Mouse (Mus musculus) thymus, postnatal 36 days (tissue): ENCODE measurements around the gene 1110002E22Rik.

Experiments used
- DNase-seq, 2 experiments: peaks; one replicate each; pipeline ENCODE4 v3.0.0; 2022; ENCODE audit warnings: mixed read lengths in 2 of 2

Gene 1110002E22Rik

DNA sequence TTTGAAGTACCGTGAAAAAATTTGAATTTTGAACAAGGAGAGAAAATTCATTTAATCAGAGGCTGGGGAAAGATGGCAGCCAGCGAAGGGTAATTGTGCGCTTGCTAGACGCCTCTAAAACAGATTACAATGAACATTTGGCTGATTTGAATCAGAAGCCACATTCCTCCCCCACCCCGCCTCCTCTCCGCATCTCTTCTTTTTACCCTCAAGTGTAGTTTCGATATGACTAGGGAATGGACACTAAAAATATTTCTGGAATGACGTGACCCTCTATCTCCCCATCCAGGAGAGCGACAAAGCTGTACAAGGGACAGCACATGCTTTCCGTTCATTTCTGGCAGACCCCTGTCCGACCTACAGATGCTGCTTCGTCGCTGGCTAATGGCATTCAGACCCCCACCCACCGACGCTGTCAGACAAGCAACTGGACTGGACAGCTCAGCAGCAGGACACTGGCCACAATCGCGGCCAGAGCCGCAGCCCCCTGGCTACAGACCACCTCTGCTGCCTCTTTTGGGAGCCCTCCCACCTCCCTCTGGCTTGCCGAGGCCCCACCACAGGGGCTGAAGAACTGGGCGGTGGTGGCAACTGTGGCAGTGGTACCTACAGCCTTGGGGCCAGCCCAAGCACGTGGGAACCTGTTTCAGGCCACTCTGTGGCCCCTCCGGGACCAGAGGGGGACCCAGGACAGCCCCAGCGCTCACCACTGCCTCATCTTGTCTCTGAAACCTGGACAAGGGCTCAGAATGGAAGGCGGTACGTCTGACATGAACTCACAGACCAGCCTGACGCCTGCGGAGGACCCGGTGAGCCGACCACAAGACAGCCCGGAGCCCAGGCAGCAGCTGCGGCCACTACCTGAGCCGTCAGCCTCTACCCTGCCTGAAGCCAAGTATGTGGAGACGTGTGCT is at the start of gene 1110002E22Rik:
TSS of gene 1110002E22Rik (plus strand) at position 321 of the 914 bp plus-strand sequence.
- no peak for DNase-seq

DNA sequence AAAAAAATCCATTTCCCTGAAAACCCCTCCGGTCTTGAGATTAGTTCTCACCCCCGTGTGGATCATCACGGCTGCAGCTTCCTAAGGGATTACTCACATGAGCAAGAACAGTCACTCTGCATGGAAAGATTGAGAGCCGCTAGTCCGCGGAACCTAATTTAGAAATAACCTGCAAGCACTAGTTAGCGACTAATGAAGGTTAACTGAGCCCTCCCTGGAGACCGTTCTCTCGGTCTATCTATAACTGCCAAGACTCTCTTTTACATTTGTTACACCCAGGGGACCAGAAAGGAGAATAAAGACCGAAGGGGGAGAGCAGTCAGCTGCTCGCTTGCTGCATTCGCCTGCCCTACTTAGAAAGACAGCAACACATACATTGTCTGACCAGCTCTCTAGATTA is 48.0 kb upstream of the 1110002E22Rik start:
- DNase-seq = no peak

DNA sequence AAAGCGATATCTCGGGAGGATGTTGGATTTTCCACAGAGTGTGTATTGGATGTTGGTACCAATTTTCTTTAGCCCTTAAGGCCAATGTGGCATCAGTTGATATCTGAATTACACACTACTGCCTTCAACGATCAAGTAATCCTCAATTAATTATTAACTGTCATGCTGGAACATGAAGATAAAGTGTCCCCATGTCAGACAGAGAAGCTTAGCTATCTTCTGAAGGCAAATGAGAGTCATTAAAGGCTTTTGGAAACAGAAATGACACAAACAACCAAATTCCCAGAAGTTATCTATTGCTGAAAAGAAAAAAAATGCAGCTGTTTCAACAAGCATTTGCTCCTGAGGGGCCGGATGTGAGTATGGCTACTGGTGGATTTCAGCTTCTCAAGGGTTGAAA is 42.8 kb upstream of the 1110002E22Rik start:
- no peak for DNase-seq

DNA sequence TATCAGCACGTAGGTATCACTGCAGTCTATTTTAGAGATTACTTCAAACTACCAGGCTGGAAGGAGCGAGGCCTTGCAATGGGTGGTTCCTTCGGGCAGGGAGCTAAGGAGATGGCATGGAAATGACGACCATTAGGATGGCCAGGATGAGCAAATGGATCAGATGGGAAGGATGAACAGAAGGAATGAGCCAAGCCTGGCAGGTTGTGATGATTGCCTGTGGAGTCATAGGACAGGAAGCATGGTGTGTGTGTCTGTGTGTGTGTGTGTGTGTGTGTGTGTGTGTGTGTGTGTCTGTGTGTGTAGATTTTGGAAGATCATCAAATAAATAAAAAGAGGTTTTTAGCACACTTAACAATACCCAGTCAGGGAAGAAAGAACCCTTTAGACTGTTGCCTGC is 42.2 kb upstream of the 1110002E22Rik start:
- no peak for DNase-seq

DNA sequence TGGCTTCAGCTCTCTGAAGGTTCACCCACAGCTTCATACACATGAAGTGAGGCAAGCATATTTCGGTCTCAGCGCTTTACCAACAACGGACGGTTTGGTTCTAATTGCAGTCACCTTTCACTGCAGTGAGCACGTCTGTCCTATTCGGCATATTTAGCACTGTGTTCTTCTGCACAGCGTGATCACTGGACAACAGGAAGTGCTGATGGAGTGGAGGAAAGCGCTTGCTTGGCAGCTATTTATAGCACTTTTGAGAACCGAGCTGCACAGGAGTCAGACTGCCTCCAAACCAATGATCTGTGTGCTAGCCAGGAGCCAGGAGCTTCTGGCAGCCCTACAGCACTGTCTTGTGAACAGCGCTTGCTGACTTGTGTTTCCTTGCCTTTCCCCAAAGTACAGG is 38.6 kb upstream of the 1110002E22Rik start:
- DNase-seq = no peak

DNA sequence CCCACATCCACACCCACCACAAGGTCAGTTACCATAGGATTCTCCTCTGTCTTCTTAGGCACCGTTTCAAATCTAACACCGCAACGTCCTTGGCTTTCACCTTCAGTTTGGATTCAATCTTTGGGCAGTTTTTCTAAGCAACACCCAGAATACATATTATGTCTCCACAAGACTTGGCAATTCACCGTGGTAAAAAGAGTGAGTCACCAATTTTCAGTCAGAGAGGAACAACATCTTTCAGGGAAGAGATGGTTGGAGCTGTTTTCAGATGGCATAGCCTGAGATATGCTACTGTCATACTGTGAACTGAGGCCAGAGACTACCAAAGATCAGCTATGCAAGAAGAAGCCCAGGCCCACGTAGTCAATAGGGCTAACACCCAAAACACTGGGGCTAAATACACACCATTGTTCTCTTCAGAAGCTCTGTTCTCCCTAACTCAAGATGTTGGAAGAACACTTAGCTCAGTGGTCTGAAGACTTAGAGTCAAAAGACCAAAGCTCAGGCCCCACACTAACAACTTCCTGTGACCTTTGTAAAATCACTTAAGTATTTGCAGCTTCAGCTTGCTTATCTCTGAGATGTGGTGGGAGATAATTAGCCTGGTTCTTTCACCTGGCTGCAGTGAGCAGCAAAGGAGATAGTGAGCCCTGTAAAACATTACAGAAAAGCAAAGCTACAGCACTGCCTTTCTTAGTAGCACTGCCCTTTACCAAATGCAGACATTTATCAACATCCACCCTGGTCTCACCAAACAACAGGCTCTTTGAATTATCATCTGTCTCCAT is 37.1 kb upstream of the 1110002E22Rik start:
- DNase-seq = no peak

DNA sequence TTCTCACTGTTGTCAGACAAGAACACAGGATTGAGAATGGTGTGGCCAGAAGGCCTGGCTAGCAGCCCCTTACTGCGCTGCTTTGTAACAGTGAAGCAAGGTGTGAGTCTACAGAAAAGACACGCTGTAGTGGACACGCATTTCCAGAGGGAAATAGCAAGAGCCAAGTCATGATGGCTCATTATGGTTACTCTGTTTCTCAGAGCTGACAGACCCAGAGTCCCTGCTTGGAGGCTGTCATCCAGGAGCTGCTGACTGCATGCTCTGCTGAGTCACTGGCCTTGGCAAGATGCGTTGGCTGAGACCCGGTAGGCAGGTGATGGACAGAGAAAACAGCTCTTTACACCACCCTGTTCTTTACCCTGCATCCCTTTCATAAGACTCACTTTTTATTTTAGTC is 35.5 kb upstream of the 1110002E22Rik start:
- DNase-seq = no peak

DNA sequence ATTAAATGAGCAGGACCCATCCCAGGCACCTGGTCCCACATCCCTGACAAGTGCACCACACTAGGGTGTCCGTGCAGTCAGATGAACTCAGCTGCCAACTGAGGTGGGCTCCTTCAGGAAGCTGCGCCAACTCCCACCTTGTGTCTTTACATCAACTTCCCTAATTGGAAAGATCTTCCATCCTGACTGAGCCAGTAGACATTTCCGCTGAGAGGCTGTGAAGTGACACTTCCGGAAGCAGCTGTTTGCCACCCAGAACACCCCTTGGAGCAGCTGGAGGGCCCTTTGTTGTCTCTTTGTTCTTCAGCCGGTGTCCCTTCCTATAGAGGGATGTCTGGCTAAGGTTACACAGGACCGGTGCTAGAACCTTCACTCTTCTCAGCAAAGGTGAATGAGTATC is 34.3 kb upstream of the 1110002E22Rik start:
- no peak for DNase-seq

DNA sequence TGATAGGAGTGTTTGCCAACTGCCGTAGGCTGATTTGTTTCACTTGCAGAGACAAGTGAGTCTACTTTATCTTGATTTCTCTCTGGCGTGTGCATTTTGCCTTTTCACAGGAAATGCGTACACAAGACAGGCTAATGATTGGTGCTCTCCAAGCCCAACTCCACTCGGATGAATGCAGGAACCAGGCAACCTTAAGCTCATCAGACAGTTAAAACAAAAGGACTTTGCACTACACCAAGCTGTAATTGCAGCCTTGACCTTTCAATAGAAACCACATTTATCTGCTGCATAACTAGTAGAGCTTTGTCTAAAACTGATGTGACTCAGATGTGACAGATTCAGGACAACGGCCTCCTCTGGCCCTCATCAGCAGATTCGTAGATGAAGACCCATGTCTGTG is 30.9 kb upstream of the 1110002E22Rik start:
- no peak for DNase-seq

DNA sequence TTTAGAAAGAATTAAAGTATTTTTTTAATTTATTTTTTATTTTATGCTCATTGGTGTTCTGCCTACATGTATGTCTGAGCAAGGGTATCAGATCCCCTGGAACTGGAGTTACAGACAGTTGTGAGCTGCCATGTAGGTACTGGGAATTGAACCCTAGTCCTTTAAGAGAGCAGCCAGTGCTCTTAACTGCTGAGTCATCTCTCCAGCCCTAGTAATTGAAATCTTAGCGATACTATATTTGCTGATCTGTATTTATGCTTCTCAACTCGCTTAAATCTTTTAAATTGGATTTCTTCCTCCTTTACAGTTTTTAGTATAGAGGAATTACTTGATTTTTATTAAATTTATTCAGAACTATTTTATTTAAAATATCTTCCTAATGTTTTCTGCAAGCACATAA is 23.9 kb upstream of the 1110002E22Rik start:
- DNase-seq = no peak

DNA sequence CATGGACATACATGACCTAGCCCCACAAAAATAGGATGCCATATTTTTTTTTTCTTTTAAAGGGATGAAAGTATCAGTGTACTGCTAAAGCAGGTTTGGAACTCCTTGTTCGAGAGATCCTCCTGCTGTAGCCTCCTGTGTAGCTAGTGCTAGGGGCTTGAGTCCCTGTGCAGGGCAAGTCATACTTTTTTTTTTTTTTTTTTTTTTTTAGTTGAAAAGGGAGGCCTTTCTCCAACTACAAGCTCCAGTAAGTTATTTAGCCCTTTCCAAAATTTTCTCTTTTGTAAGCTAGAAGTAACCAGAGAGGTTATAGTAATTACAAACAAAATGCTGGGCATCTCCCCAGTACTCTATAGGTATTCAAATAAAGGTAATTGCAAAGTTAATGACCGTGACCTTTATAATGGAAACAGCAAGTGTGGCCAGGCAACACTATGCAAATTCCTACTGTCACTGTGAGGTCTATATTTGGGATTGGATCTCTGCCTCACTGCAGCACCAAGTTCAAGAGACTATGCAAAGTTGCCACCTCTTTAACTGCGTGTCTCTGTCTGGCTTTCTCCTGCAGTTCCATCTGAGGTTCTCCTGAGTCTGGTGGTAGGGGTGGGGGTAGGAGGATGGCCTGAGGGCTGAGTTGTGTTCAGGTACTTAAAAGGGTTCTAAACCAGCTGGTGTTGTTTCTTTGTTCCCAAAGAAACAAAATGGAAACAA is 23.1 kb upstream of the 1110002E22Rik start:
- no peak for DNase-seq

DNA sequence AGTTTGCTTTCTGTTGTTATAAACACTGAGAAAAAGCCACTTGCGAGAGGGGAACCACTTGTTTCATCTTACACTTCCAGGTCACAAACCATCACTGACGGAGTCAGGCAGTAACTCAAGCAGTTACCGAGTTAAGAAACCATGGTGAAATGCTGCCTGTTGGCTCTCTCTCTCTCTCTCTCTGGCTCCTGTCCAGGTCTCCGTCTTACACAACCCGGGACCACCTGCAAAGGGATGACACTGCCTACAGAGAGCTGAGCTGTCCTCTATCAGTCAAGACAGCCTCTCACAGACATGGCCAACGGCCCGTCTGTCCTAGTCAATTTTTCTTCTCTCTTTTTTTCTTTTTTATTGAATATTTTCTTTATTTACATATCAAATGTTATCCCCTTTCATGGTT is 21.5 kb upstream of the 1110002E22Rik start:
- DNase-seq = no peak

DNA sequence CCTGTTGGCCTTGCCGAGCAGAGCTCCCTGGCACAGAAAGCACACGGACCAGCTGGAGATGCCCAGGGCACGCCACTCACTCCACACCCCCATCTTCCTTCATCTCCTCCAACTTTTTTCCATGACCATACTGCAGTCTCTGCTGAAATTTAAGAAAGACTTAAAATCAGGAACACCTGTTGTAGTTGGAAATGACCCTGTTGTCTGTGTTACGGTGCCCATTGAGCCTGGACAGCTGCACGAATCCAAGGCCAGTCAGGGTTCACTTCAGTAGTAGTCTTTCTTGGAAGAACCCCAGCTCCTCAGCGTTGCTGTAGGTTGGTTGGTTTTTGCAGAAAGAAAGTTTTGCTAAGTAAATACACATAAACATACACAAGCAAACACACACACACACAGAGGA is 15.3 kb upstream of the 1110002E22Rik start:
- DNase-seq = no peak

DNA sequence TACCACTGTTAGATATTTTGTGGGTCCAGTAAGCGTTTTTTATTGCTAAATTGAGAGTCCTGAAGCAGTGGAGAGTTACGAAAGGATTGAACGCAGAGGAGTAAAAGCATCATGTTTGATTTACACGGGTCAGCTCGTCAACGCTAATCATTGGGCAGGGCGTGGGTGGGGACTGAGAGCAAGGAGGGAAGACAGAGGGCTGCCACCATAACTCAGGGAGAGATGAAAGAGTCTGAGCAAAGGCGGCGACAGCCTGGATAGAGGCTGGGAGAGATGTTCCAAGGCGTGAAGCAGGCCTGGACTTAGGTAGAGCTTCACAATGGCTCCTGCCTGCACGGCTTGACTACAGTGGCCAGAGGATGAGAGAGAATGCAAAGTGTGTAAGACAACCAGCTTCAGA is 14.1 kb upstream of the 1110002E22Rik start:
- DNase-seq = no peak

DNA sequence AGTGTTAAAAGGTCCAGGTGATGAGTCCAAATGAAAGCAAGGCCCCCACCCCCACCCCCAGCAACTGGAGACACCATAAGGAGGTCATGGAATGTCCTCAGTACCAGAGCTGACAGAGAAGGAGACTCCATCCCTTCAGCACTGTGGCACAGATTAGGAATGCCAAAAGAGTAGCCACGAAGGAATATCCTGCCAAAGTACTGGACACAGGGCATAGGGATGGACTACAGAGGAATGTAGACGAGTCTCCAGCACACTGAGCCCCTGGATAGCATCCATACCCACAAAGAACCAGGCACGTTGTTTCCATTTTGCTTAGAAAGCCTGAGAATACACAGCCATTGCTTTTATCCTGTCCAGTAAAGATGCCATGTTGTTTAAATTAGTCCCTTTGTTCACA is 13.4 kb upstream of the 1110002E22Rik start:
- no peak for DNase-seq

DNA sequence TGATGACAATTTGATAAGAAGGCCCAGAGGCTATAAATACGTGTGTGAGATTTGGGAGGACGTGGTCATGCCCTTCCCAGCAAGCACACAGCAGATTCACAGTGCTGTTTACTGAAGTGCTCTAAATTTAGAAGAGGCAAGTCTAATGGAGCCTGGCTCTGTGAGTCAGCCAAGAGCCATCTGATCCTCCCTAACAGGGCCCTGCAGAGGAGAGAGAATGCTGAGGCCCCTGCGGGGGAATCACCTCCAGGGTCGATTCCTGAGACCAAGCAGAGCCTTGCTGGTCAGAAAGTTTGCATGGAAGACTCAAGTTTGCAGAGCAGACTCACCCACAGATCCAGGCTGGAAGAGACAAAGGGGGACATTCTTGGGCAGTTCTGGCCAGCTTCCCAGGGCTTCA is 10.9 kb upstream of the 1110002E22Rik start:
- no peak for DNase-seq

DNA sequence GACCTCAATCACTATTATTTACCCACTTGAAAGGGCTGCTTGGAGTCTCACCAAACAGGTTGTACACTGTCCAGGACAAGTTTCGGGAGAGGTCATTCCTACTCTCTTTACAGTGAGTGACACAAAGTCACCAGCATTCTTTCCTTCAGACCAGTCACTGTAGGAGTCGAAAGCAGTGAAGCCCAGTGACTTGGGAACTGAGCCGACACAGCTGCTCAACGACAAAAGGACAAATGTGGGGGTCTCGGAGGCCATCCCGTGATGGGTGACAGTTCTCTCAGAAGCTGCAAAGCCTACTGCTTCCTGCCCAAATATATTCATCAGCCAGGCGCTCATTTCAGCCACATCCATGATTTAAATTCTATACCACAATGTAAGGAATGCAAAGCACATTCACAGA is 7.9 kb upstream of the 1110002E22Rik start:
- DNase-seq = no peak

DNA sequence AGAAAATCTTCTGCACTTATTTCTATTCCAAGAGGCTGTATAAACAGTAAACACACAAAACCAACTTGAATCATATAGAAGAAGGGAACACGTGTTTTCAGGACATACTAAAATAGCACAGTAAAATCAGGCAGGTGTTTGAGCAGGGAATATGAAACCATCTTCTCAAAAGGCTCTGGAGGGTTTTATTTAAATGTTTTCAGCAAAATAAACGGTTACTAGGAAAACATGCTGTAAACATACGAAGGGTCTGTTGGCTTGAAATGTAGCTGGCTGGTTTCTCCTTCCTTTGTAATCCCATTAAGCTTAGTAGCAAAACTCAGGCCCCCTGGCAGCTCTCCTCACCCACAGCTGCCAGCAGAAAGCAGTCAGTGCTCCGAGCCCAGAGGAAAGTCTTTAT is 6.6 kb upstream of the 1110002E22Rik start:
- no peak for DNase-seq

DNA sequence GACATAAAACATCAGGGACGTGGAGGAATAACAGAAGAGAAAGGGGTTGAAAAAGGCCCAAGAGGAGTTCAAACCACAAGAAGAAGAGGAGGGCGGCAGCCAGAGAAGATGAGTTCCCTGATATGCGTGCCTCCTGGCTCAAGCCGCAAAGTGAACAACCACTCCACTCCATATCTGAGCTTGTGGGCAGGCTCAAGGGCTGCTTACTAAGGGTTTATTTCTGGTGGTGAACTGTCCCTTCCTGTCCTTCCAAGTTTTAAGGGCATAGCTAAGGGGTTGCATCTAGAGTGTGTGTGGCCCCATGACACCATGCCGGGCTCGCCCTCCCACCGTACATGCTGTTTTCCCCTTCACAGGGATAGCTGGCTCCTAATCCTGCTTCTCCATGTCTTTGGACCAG is 4.4 kb upstream of the 1110002E22Rik start:
- no peak for DNase-seq

DNA sequence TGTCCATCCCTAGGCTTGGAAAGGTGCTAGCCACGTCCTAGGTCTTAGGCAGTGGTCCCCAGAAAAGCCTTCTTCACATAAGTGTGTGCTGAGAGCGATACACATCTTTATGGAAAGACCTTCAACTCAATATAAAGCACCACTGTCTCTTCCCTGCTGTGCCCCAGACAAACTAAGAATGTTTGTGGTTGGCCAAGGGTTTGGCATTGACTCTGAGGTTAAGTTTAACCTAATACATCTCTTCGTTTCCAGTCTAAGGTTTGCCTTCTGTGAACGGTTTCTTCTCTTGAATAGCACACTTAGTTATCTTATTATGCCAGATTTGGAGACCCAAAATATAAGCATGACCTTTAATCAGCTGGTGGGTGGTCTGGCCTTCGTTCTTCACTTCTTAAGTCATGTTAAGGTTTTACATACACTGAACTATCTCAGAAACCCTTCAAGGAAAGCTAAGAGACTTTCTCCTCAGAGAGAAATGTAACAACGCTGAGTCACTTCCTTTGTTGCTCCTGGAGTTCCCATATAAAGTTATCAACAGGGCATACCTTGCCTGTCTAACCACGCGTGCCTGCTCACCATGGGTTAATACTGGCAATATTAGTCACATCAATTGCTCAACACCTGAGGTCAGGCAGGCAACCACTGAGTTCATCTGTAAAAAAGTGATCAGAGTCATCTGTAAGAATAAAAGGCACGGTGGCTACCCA is 3.5 kb upstream of the 1110002E22Rik start:
- no peak for DNase-seq

DNA sequence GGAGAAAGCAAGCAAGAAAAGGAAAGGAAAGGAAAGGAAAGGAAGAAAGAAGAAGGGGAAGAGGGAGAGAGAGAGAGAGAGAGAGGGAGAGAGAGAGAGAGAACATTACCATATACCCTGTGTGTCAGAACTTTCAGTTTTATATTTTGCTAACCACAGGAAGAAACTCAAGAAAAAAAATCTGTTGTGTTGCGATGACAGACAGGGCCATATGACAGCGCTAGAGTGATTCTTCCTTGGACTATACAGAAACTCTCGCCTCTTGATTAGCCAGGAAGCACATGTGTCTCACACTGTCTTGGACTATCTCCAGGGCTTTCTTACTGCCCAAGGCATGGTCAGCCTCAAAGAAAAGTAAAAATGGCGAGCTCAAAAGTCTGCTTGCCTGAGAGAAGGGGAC is 2.2 kb upstream of the 1110002E22Rik start:
- DNase-seq = no peak

DNA sequence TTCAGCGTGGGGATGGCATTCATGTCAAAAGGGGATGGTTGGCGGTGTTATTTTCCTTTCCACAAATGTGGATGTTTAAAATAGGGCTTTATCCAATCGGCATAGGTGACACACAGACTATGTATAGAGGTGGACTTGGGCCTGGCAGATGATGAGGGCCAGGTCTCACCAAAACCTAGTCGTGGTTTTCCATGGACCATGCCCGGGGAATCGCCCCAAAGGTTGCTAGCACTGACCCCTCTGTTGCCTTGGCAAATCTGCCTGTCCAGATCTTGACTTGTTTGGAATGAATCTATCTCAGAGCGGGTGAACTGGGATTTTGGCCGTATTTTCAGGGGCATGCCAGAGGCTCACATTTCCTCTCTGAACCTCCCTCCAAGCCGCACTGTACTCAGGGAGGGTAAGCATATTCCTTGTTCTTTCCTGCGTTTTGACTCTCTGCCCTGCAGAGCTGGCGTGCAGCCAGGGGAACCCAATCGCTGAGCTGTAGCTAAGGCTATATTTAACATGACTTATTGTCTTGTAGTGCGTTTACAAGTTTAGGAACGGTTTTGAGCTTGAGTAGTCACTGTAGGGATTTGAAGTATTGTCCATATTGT is 1.0 kb upstream of the 1110002E22Rik start:
- no peak for DNase-seq
